Mouse (Mus musculus) ES-Bruce4 (cell line): Measurements from ENCODE around the gene Camsap2.

ENCODE experiments used
- CTCF ChIP-seq: IDR thresholded peaks from one replicate; pipeline ENCODE4 v1.8.1; 2011; ENCODE audit warnings: low read depth, low read length
- EP300 ChIP-seq: IDR thresholded peaks from 2 replicates; pipeline ENCODE4 v1.6.1; 2011; ENCODE audit warnings: low read depth, low read length; ENCODE audit not compliant: insufficient read depth
- POLR2A ChIP-seq: IDR thresholded peaks from one replicate; pipeline ENCODE4 v1.8.1; 2011; ENCODE audit warnings: low read length; ENCODE audit not compliant: insufficient read depth

DNA sequence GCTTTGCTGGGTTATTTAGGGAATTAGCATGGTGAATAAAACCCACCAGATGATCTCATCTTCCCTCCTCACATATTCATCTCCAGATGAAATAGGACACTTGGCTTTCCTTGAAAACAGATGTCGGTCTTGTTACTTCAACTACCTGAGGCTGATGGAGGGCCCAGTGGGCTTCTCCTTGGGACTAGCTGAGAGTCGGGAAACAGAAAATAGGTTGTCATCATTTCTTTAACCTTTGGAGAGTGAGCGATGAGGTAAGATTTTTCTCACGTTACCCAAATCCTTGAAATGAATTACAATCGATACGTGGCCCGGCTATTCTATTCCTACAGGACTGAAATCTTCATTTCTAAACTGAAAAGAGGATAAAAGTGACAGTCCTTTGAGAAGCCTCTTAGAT, 33.4 kb upstream of the Camsap2 start:
- TF ChIP-seq EP300 (no peak), CTCF (no peak), POLR2A (no peak)
